Mouse (Mus musculus) MEL (cell line): ENCODE results near the gene Gm17622. TPM values are rescaled to one million over a fixed set of nuclear protein-coding genes. Genes with fewer than 3 reads are reported as not detected.

Experiments
- DNase-seq: peaks from one replicate; pipeline ENCODE4 v3.0.0; 2011; ENCODE audit warnings: low read depth, low spot score
- H3K27ac ChIP-seq: 2 replicates; pipeline ENCODE4 v1.5.1; 2012; ENCODE audit warnings: low read depth, mild to moderate bottlenecking, control low read depth, low read length, moderate library complexity; ENCODE audit not compliant: control insufficient read depth
- H3K27me3 ChIP-seq, 2 experiments: fragments of 150-350 bp in 1 of 2; sonication (generic) in 1 of 2; 2 replicates each; pipeline ENCODE4 v1.6.1; 2012; ENCODE audit warnings: low read length in 2 of 2, mild to moderate bottlenecking in 2 of 2, improper control_type of control experiment in 1 of 2, moderate library complexity in 1 of 2; ENCODE audit not compliant: insufficient read depth in 2 of 2, control insufficient read depth in 1 of 2
- H3K36me3 ChIP-seq, 2 experiments: 2 replicates each; pipeline ENCODE4 v1.6.1; 2012 to 2014; ENCODE audit warnings: low read length in 2 of 2, improper control_type of control experiment in 1 of 2, inconsistent platforms in 1 of 2, mild to moderate bottlenecking in 1 of 2; ENCODE audit not compliant: insufficient read depth in 2 of 2, control insufficient read depth in 1 of 2
- H3K4me1 ChIP-seq, 2 experiments: fragments of 150-350 bp in 1 of 2; sonication (generic) in 1 of 2; 2 replicates each; pipeline ENCODE4 v1.6.1; 2012; ENCODE audit warnings: low read length in 2 of 2, improper control_type of control experiment in 1 of 2, mild to moderate bottlenecking in 1 of 2; ENCODE audit not compliant: insufficient read depth in 2 of 2, control insufficient read depth in 1 of 2
- H3K4me3 ChIP-seq, 2 experiments: fragments of 150-350 bp in 1 of 2; sonication (generic) in 1 of 2; 2 replicates each; pipeline ENCODE4 v1.5.1; 2012; ENCODE audit warnings: low read depth in 2 of 2, low read length in 2 of 2, mild to moderate bottlenecking in 2 of 2, moderate library complexity in 2 of 2, control low read depth in 1 of 2, improper control_type of control experiment in 1 of 2; ENCODE audit not compliant: control insufficient read depth in 1 of 2, insufficient read depth in 1 of 2
- H3K79me2 ChIP-seq: 2 replicates; pipeline ENCODE4 v1.6.1; 2012; ENCODE audit warnings: mild to moderate bottlenecking, low read length, moderate library complexity; ENCODE audit not compliant: control insufficient read depth, poor library complexity, insufficient read depth
- H3K9ac ChIP-seq: 2 replicates; pipeline ENCODE4 v1.6.1; 2012; ENCODE audit warnings: low read depth, mild to moderate bottlenecking, control low read depth, low read length, moderate library complexity; ENCODE audit not compliant: control insufficient read depth, poor library complexity, severe bottlenecking
- H3K9me3 ChIP-seq: fragments of 150-350 bp; sonication (generic); replicated peaks from 2 replicates; pipeline ENCODE4 v1.6.1; 2012; ENCODE audit warnings: mild to moderate bottlenecking, low read length, improper control_type of control experiment, moderate library complexity; ENCODE audit not compliant: insufficient read depth
- CHD1 ChIP-seq: IDR thresholded peaks from 2 replicates; pipeline ENCODE4 v1.6.1; 2012; ENCODE audit warnings: low read depth, mild to moderate bottlenecking, inconsistent platforms, low read length, improper control_type of control experiment
- CHD2 ChIP-seq: IDR thresholded peaks from 2 replicates; pipeline ENCODE4 v1.6.1; 2011; ENCODE audit warnings: low read length, improper control_type of control experiment
- CTCF ChIP-seq, 3 experiments: IDR thresholded peaks in 2 of 3; conservative IDR thresholded peaks in 1 of 3; 2 replicates each; pipeline ENCODE4 v1.5.1; 2011 to 2012; ENCODE audit warnings: low read length in 3 of 3, low read depth in 2 of 3, mild to moderate bottlenecking in 2 of 3, improper control_type of control experiment in 1 of 3, inconsistent platforms in 1 of 3, mixed read lengths in 1 of 3, moderate library complexity in 1 of 3; ENCODE audit not compliant: control insufficient read depth in 1 of 3, insufficient read depth in 1 of 3, poor library complexity in 1 of 3, severe bottlenecking in 1 of 3
- E2F4 ChIP-seq: IDR thresholded peaks from 2 replicates; pipeline ENCODE4 v1.6.1; 2011; ENCODE audit warnings: low read depth, low read length, improper control_type of control experiment, borderline replicate concordance
- ELF1 ChIP-seq: IDR thresholded peaks from 2 replicates; pipeline ENCODE4 v1.6.1; 2014; ENCODE audit warnings: low read depth, mild to moderate bottlenecking, inconsistent platforms, low read length, improper control_type of control experiment, moderate library complexity
- EP300 ChIP-seq, 2 experiments: IDR thresholded peaks; 2 replicates each; pipeline ENCODE4 v1.6.1; 2011; ENCODE audit warnings: improper control_type of control experiment in 2 of 2, low read length in 2 of 2, low read depth in 1 of 2, mild to moderate bottlenecking in 1 of 2
- ETS1 ChIP-seq: IDR thresholded peaks from 2 replicates; pipeline ENCODE4 v1.6.1; 2012; ENCODE audit warnings: low read depth, mild to moderate bottlenecking, inconsistent platforms, low read length, improper control_type of control experiment, moderate library complexity
- GABPA ChIP-seq: IDR thresholded peaks from 2 replicates; pipeline ENCODE4 v1.6.1; 2012; ENCODE audit warnings: low read depth, mild to moderate bottlenecking, inconsistent platforms, low read length, improper control_type of control experiment, moderate library complexity
- GATA1 ChIP-seq: IDR thresholded peaks from 2 replicates; pipeline ENCODE4 v1.6.1; 2011; ENCODE audit warnings: low read depth, low read length, improper control_type of control experiment
- KAT2A ChIP-seq: conservative IDR thresholded peaks from 2 replicates; pipeline ENCODE4 v1.6.1; 2012; ENCODE audit warnings: low read depth, low read length, improper control_type of control experiment, inconsistent platforms
- MAFK ChIP-seq: IDR thresholded peaks from 2 replicates; pipeline ENCODE4 v1.6.1; 2011; ENCODE audit warnings: low read depth, mild to moderate bottlenecking, low read length, improper control_type of control experiment, borderline replicate concordance
- MAX ChIP-seq: IDR thresholded peaks from 2 replicates; pipeline ENCODE4 v1.6.1; 2011; ENCODE audit warnings: low read length, improper control_type of control experiment
- MAZ ChIP-seq: IDR thresholded peaks from 2 replicates; pipeline ENCODE4 v1.6.1; 2012; ENCODE audit warnings: low read depth, mild to moderate bottlenecking, inconsistent platforms, low read length, improper control_type of control experiment
- MXI1 ChIP-seq: IDR thresholded peaks from 2 replicates; pipeline ENCODE4 v1.6.1; 2011; ENCODE audit warnings: mild to moderate bottlenecking, low read depth, low read length, improper control_type of control experiment
- MYB ChIP-seq: IDR thresholded peaks from 2 replicates; pipeline ENCODE4 v1.6.1; 2011; ENCODE audit warnings: mild to moderate bottlenecking, low read depth, low read length, improper control_type of control experiment
- MYC ChIP-seq: IDR thresholded peaks from 2 replicates; pipeline ENCODE4 v1.6.1; 2011; ENCODE audit warnings: low read depth, mild to moderate bottlenecking, low read length, improper control_type of control experiment, moderate library complexity
- NRF1 ChIP-seq: IDR thresholded peaks from 2 replicates; pipeline ENCODE4 v1.6.1; 2014; ENCODE audit warnings: low read depth, mild to moderate bottlenecking, inconsistent platforms, low read length, improper control_type of control experiment, moderate library complexity; ENCODE audit not compliant: poor library complexity, insufficient read depth, severe bottlenecking
- RAD21 ChIP-seq: IDR thresholded peaks from 2 replicates; pipeline ENCODE4 v1.6.1; 2011; ENCODE audit warnings: mild to moderate bottlenecking, low read depth, low read length, improper control_type of control experiment
- RCOR1 ChIP-seq: IDR thresholded peaks from 2 replicates; pipeline ENCODE4 v1.6.1; 2012; ENCODE audit warnings: low read depth, mild to moderate bottlenecking, inconsistent platforms, low read length, improper control_type of control experiment
- SIN3A ChIP-seq: IDR thresholded peaks from 2 replicates; pipeline ENCODE4 v1.6.1; 2012; ENCODE audit warnings: low read length, improper control_type of control experiment, inconsistent platforms
- TBP ChIP-seq: IDR thresholded peaks from 2 replicates; pipeline ENCODE4 v1.8.0; 2011; ENCODE audit warnings: low read depth, low read length, improper control_type of control experiment
- TCF12 ChIP-seq: IDR thresholded peaks from 2 replicates; pipeline ENCODE4 v1.6.1; 2014; ENCODE audit warnings: low read depth, mild to moderate bottlenecking, inconsistent platforms, low read length, improper control_type of control experiment, moderate library complexity
- USF1 ChIP-seq: IDR thresholded peaks from 2 replicates; pipeline ENCODE4 v1.6.1; 2014; ENCODE audit warnings: low read depth, mild to moderate bottlenecking, inconsistent platforms, low read length, improper control_type of control experiment, moderate library complexity
- ZC3H11A ChIP-seq: IDR thresholded peaks from 2 replicates; pipeline ENCODE4 v1.6.1; 2012; ENCODE audit warnings: low read depth, mild to moderate bottlenecking, inconsistent platforms, low read length, improper control_type of control experiment
- ZMIZ1 ChIP-seq: IDR thresholded peaks from 2 replicates; pipeline ENCODE4 v1.6.1; 2012; ENCODE audit warnings: low read depth, mild to moderate bottlenecking, inconsistent platforms, low read length, improper control_type of control experiment, moderate library complexity
- ZNF384 ChIP-seq: IDR thresholded peaks from 2 replicates; pipeline ENCODE4 v1.6.1; 2012; ENCODE audit warnings: low read depth, mild to moderate bottlenecking, inconsistent platforms, low read length, improper control_type of control experiment
- polyA plus RNA-seq, 2 experiments: library from polyadenylated mRNA; stranded (reverse) in 1 of 2; unstranded in 1 of 2; fragments of >175 nt in 1 of 2; fragments of >200 nt in 1 of 2; gene quantifications; 2 replicates each; pipeline versions ENCODE4 v1.2.1 to v1.2.4; 2012; ENCODE audit warnings: low replicate concordance in 2 of 2, low read depth in 1 of 2; ENCODE audit not compliant: insufficient read length in 2 of 2, insufficient read depth in 1 of 2, missing spikeins in 1 of 2
- total RNA-seq: library from RNA; depleted of rRNA; stranded (reverse); fragments of 300-350 nt; gene quantifications from 2 replicates; pipeline ENCODE4 v1.2.3, GENCODE M21; 2012

The Gm17622 gene
- total and polyA plus RNA-seq, 3 experiments = not detected

DNA sequence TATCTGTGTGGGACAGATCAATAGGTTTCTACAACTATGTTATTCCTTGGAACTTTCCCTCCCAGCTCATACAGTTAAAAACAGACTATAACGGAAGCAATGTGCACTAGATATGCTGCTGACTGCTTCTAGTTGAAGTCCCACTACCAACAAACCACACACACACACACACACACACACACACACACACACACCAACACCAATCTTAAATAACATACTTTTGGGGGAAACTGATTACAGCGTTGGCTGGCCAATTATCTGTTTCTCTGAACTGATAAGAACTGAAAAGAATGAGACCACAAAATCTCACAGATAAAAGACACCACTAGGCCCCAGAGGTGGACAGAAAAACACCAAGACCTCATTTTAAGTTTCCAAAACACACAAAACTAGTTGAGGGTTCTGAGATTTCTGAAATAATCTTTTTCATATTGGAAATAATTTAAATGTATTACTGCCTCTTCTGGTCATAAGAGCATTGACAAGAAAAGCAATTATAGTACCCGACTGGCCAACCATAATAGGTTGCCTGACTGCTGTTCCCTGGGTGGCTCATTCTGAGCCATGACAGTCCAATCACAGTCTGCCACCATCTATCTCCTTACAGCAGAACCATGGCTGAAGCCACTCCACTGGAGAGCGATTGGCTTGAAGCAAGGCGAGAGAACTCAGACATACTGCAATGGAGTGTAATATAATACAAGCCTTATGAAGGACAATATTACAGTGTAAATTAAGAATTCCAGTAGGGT is 46.5 kb downstream of the Gm17622 start:
- Histone ChIP-seq H3K79me2 (peaks cover 14% of the 10 kb centered on the region; the same call in 1 of the 2 replicates), H3K9me3 (no peaks in the 10 kb centered on the region), H3K4me1 (peaks cover 2 to 12% of the 10 kb centered on the region in 2 experiments), H3K4me3 (no peak overlapping the region), H3K27ac (no peak overlapping the region), H3K36me3 (peaks cover 0 to 16% of the 10 kb centered on the region in 2 experiments; a peak in 2 of 4 replicates), H3K27me3 (no peaks in the 10 kb centered on the region), H3K9ac (no peak overlapping the region)
- DNase-seq = peak; percentile 51
- peak; percentile 89 for TF ChIP-seq GATA1
- TF ChIP-seq TBP = no peak
- TF ChIP-seq MAZ = no peak
- TF ChIP-seq MYC = no peak
- TF ChIP-seq CHD2 = no peak
- TF ChIP-seq TCF12 = peak; percentile 76
- peak; percentile 23; the same call in 1 of the 2 replicates for TF ChIP-seq MAFK
- TF ChIP-seq MXI1 = peak; percentile 42; the same call in 1 of the 2 replicates
- 0 out of 2 replicates have a peak, but pooled peaks have one; percentile 54 for TF ChIP-seq ETS1
- 0 out of 2 replicates have a peak, but pooled peaks have one; percentile 31 for TF ChIP-seq ELF1
- TF ChIP-seq MAX = no peak
- peak; percentile 72 to 83 for TF ChIP-seq EP300 (IDR thresholded peaks at IDR 0.05; ENCODE audit: low read depth in 1 of 2, low read length in 2 of 2)
- peak; percentile 96 for TF ChIP-seq RCOR1

DNA sequence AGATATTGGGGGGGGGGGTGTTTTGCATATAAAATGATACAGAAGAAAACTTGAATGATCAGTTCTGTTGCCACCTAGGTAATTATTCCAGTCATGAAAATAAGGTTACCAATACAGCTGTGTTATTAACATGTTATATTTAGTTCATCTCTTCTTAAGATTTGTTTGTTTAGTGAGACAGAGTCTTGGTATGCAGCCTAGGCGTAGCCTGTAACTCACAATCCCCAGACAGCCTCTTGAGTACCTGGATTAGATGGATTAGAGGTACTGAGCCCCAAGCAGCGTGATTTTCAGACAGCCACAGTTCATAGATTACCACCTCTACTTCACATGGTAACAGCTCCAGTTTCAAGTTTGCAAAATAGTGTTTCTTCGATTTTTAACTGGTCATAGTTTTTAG is 47.6 kb downstream of the Gm17622 start:
- H3K79me2 ChIP-seq = peaks cover 17% of the 10 kb centered on the region
- peaks cover 2 to 8% of the 10 kb centered on the region in 2 experiments for H3K4me1 ChIP-seq
- DNase-seq = no peak
- H3K9ac ChIP-seq = no peak overlapping the region
- no peaks in the 10 kb centered on the region for H3K9me3 ChIP-seq
- peaks cover 0 to 16% of the 10 kb centered on the region in 2 experiments; a peak in 2 of 4 replicates for H3K36me3 ChIP-seq
- TF ChIP-seq ETS1 (no peak), MAX (no peak), E2F4 (no peak), KAT2A (no peak), ZC3H11A (no peak), MYB (no peak), GABPA (no peak), NRF1 (no peak), SIN3A (no peak), MYC (no peak), GATA1 (no peak), CTCF (IDR thresholded peaks at IDR 0.05 in 2 of 3, conservative IDR thresholded peaks at IDR 0.05 in 1 of 3; ENCODE audit: control insufficient read depth in 1 of 3, insufficient read depth in 1 of 3, low read depth in 2 of 3, low read length in 3 of 3, poor library complexity in 1 of 3, severe bottlenecking in 1 of 3) (no peak), CHD1 (no peak), MXI1 (no peak), RCOR1 (no peak), ZMIZ1 (no peak), USF1 (no peak), ZNF384 (no peak), RAD21 (no peak), CHD2 (no peak)
- no peaks in the 10 kb centered on the region for H3K27me3 ChIP-seq
- H3K27ac ChIP-seq = no peak overlapping the region
- H3K4me3 ChIP-seq = no peak overlapping the region
